Comparison of ENCODE assay signal across 31 mouse cellular contexts in genomic region chr1:160238852-160239443, GRCm38 (mm10).
"Had no signal": no experiment of that assay in that cellular context is flagged by ENCODE, and none has a peak within 500 bp of the region (broad histone marks: within the 10 kb centered on the region; RNA-seq: fewer than 3 reads in every experiment).

No protein-coding gene starts in this region.

- DNase-seq: left cerebral cortex, postnatal 4 days; liver; liver, embryonic 13.5 days; liver, postnatal 0 days; lung, adult 18-20 months; lung, adult 2 months; lung, embryonic 14.5 days; lung, postnatal 10 days; lung, postnatal 14 days; lung, postnatal 36 days; lung, postnatal 4 days; midbrain, embryonic 14.5 days had no signal

- H3K4me3 ChIP-seq: left cerebral cortex, adult 2 months; limb, embryonic 10.5 days; limb, embryonic 12.5 days; limb, embryonic 13.5 days; limb, embryonic 15.5 days; liver, embryonic 12.5 days; liver, embryonic 13.5 days; liver, embryonic 15.5 days; lung, embryonic 15.5 days; megakaryocyte, embryonic 14.5 days; midbrain, embryonic 10.5 days; midbrain, embryonic 12.5 days; midbrain, embryonic 13.5 days; myocyte had no signal

- ATAC-seq: liver, embryonic 12.5 days; liver, postnatal 0 days; lung, postnatal 0 days; midbrain, embryonic 13.5 days; midbrain, embryonic 16.5 days had no signal

- H3K27ac ChIP-seq: limb, embryonic 10.5 days; limb, embryonic 12.5 days; limb, embryonic 13.5 days; limb, embryonic 15.5 days; liver, embryonic 12.5 days; liver, embryonic 13.5 days; liver, embryonic 14.5 days; liver, embryonic 15.5 days; lung, embryonic 15.5 days; macrophage; midbrain, embryonic 10.5 days; midbrain, embryonic 12.5 days; midbrain, embryonic 13.5 days had no signal

- H3K27me3 ChIP-seq: limb, embryonic 12.5 days; limb, embryonic 13.5 days; limb, embryonic 15.5 days; liver, embryonic 12.5 days; liver, embryonic 13.5 days; liver, embryonic 15.5 days; lung, embryonic 15.5 days; megakaryocyte, embryonic 14.5 days; midbrain, embryonic 12.5 days; midbrain, embryonic 13.5 days had no signal

- H3K9me3 ChIP-seq: limb, embryonic 10.5 days; limb, embryonic 12.5 days; limb, embryonic 15.5 days; liver, embryonic 12.5 days; liver, embryonic 13.5 days; liver, embryonic 15.5 days; lung, embryonic 15.5 days; megakaryocyte, embryonic 14.5 days; midbrain, embryonic 10.5 days; midbrain, embryonic 12.5 days; midbrain, embryonic 13.5 days had no signal

- H3K4me1 ChIP-seq: limb, embryonic 10.5 days; limb, embryonic 12.5 days; limb, embryonic 13.5 days; liver, embryonic 12.5 days; liver, embryonic 13.5 days; liver, embryonic 15.5 days; midbrain, embryonic 10.5 days; midbrain, embryonic 12.5 days; midbrain, embryonic 13.5 days had no signal

- H3K36me3 ChIP-seq: limb, embryonic 10.5 days; limb, embryonic 12.5 days; limb, embryonic 13.5 days; limb, embryonic 15.5 days; lung, embryonic 15.5 days; midbrain, embryonic 10.5 days; midbrain, embryonic 12.5 days had no signal

- H3K9ac ChIP-seq: limb, embryonic 12.5 days; limb, embryonic 13.5 days; limb, embryonic 15.5 days; liver, embryonic 12.5 days; liver, embryonic 13.5 days; liver, embryonic 14.5 days; liver, embryonic 15.5 days; liver, postnatal 0 days; lung, embryonic 14.5 days; lung, embryonic 15.5 days; midbrain, embryonic 12.5 days; midbrain, embryonic 13.5 days had no signal

- H3K4me2 ChIP-seq: limb, embryonic 12.5 days; limb, embryonic 13.5 days; limb, embryonic 15.5 days; liver, embryonic 11.5 days; liver, embryonic 12.5 days; liver, embryonic 13.5 days; liver, embryonic 15.5 days; lung, embryonic 14.5 days; lung, embryonic 15.5 days; midbrain, embryonic 11.5 days; midbrain, embryonic 12.5 days; midbrain, embryonic 13.5 days had no signal
